Mouse (Mus musculus) bone marrow macrophage, adult 2 months (primary cell): ENCODE results near the gene Adora2a. TPM values are rescaled to one million over a fixed set of nuclear protein-coding genes. Genes with fewer than 3 reads are reported as not detected.
A peak's percentile ranks its signal among the peaks of the same experiment; 100 is the strongest.

Source experiments
- H3K27ac ChIP-seq: 2 replicates; pipeline ENCODE4 v1.5.1; 2012; ENCODE audit warnings: low read depth, low read length; ENCODE audit not compliant: insufficient read depth
- H3K4me1 ChIP-seq: 2 replicates; pipeline ENCODE4 v1.6.1; 2012; ENCODE audit warnings: low read length; ENCODE audit not compliant: control insufficient read depth, insufficient read depth
- H3K4me3 ChIP-seq: 2 replicates; pipeline ENCODE4 v1.5.1; 2012; ENCODE audit warnings: mild to moderate bottlenecking, low read length, moderate library complexity; ENCODE audit not compliant: insufficient read depth
- CTCF ChIP-seq: IDR thresholded peaks from 2 replicates; pipeline ENCODE4 v1.5.1; 2012; ENCODE audit warnings: low read depth, mild to moderate bottlenecking, low read length, moderate library complexity
- POLR2A ChIP-seq: IDR thresholded peaks from 2 replicates; pipeline ENCODE4 v1.6.1; 2012; ENCODE audit warnings: mild to moderate bottlenecking, low read depth, low read length, borderline replicate concordance
- polyA plus RNA-seq: library from polyadenylated mRNA; stranded (reverse); fragments of >200 nt; gene quantifications from 2 replicates; pipeline ENCODE4 v1.2.4, GENCODE M21; 2012; ENCODE audit not compliant: missing spikeins, insufficient read depth, insufficient read length

Adora2a gene
- polyA plus RNA-seq, 1 experiment, result 0.91 TPM

DNA sequence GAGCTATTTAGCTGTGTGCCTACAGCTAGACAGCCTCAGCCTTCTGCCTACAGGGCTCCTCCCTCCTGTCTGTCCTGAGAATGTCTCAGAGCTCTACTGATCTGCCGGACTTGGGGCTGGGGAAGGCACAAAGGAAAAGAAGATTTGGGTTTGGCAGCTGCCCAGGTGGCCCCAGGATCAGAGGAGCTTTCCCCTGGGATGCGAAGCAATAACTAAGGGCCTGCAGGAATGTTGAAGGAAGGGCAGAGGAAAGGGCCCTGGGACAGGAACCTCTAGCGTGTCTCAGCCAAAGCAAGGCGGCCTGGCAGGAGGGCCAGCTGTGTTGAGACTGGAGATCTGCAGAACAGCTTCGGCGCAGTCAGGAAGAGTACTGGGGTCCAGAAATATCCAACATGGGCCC is 6.3 kb downstream of the Adora2a start:
- peaks cover 16% of the 10 kb centered on the region for H3K4me1 ChIP-seq
- H3K27ac ChIP-seq, result no peak overlapping the region
- TF ChIP-seq CTCF (no peak), POLR2A (no peak)
- no peak overlapping the region for H3K4me3 ChIP-seq

GRCm38 (mm10) chr10:75323986-75324385 is 7.3 kb downstream of the Adora2a start:
- Histone ChIP-seq H3K4me3 (no peak overlapping the region), H3K4me1 (peaks cover 16% of the 10 kb centered on the region), H3K27ac (no peak overlapping the region)
- TF ChIP-seq POLR2A, result no peak
- TF ChIP-seq CTCF, result no peak

- TF ChIP-seq POLR2A (no peak), CTCF (no peak)
- H3K27ac ChIP-seq, result no peak overlapping the region
- H3K4me3 ChIP-seq, result no peak overlapping the region
- H3K4me1 ChIP-seq, result peaks cover 16% of the 10 kb centered on the region
These were observed 7.7 kb downstream of the Adora2a start for GRCm38 (mm10) chr10:75324391-75324790.

- Histone ChIP-seq H3K27ac (no peak overlapping the region), H3K4me3 (no peak overlapping the region), H3K4me1 (peaks cover 16% of the 10 kb centered on the region)
- TF ChIP-seq POLR2A (no peak), CTCF (no peak)
These were observed 9.1 kb downstream of the Adora2a start for GRCm38 (mm10) chr10:75325821-75326220.

DNA sequence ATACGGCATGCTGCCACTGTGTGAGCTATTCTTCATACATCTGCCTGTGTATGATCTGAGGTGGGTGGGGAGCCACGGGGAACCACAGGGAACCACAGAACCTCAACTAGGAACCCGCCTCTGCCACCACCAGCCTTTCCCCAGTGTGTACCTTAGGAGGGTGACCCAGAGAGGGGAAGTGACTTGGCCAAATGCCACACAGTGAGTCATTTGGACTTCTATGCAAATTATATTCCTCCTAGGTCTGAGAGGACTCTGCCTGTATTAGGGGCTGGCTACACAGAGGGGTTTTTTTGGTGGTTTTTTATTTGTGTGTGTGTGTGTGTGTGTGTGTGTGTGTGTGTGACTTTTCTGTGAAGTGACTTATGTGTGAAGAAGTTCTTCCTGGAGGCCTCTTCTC is 9.9 kb downstream of the Adora2a start:
- TF ChIP-seq CTCF (no peak), POLR2A (no peak)
- H3K4me3 ChIP-seq, result no peak overlapping the region
- peaks cover 16% of the 10 kb centered on the region for H3K4me1 ChIP-seq
- H3K27ac ChIP-seq, result no peak overlapping the region

GRCm38 (mm10) chr10:75327081-75327480 is 10.4 kb downstream of the Adora2a start:
- H3K4me1 ChIP-seq, result peaks cover 16% of the 10 kb centered on the region

GRCm38 (mm10) chr10:75328201-75328704 is 11.6 kb downstream of the Adora2a start:
- no peak overlapping the region for H3K4me3 ChIP-seq
- peaks cover 16% of the 10 kb centered on the region for H3K4me1 ChIP-seq
- TF ChIP-seq CTCF, result no peak
- no peak for TF ChIP-seq POLR2A
- no peak overlapping the region for H3K27ac ChIP-seq

More at GRCm38 (mm10) chr10:75327081-75327480, 10.4 kb downstream of the Adora2a start:
- Histone ChIP-seq H3K4me3 (0 out of 2 replicates have a peak overlapping the region, but pooled peaks have one; percentile 1), H3K27ac (no peak overlapping the region)
- TF ChIP-seq POLR2A, result no peak
- no peak for TF ChIP-seq CTCF

DNA sequence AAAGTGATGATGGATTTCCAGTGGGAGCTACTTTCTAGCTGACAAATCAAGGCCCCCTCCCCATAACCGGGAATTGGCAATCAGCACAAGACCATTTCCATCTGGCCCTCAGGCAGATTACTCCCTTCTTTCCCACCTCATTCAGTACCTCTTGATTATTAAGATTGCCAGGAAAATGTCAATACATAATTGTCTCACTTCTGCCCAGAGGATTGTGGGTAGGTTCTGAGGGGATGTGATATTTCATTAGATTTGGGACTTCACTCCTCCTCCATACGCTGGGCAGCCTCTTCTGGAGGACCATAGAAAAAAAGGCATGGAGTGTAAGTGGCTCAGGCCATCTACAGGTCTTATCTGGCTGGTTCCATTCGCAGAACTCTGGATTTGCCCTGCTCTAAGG is 15.6 kb downstream of the Adora2a start:
- peaks cover 6% of the 10 kb centered on the region for H3K4me1 ChIP-seq
- no peak for TF ChIP-seq CTCF
- TF ChIP-seq POLR2A, result no peak
- H3K27ac ChIP-seq, result no peak overlapping the region
- H3K4me3 ChIP-seq, result no peak overlapping the region

DNA sequence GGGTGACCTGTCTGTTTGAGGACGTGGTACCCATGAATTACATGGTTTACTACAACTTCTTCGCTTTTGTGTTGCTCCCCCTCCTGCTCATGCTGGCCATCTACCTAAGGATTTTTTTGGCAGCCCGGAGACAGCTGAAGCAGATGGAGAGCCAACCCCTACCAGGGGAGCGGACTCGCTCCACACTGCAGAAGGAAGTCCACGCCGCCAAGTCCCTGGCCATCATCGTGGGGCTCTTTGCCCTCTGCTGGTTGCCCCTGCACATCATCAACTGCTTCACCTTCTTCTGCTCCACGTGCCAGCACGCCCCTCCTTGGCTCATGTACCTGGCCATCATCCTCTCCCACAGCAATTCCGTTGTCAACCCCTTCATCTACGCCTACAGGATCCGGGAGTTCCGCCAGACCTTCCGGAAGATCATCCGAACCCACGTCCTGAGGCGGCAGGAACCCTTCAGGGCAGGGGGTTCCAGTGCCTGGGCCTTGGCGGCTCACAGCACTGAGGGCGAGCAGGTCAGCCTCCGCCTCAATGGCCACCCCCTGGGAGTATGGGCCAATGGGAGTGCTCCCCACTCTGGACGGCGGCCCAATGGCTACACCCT is 16.6 kb downstream of the Adora2a start:
- H3K27ac ChIP-seq, result no peak overlapping the region
- H3K4me3 ChIP-seq, result no peak overlapping the region

GRCm38 (mm10) chr10:75334175-75334574 is 17.5 kb downstream of the Adora2a start:
- no peak overlapping the region for H3K27ac ChIP-seq
- TF ChIP-seq CTCF, result no peak

More for the DNA sequence above, 16.6 kb downstream of the Adora2a start:
- no peaks in the 10 kb centered on the region for H3K4me1 ChIP-seq
- TF ChIP-seq POLR2A (no peak), CTCF (no peak)

More at GRCm38 (mm10) chr10:75334175-75334574, 17.5 kb downstream of the Adora2a start:
- Histone ChIP-seq H3K4me3 (no peak overlapping the region), H3K4me1 (peaks cover 2% of the 10 kb centered on the region; the same call in 1 of the 2 replicates)
